Mouse (Mus musculus) forebrain, embryonic 12.5 days (tissue): ENCODE results near the gene Sgk2. TPM values are rescaled to one million over a fixed set of nuclear protein-coding genes. Genes with fewer than 3 reads are reported as not detected.

Source experiments
- ATAC-seq: fragments of 200-750 bp; cut with Nextera tagmentation; 2 replicates; pipeline ENCODE4 v1.8.0; 2017; ENCODE audit warnings: moderate TSS enrichment; ENCODE audit not compliant: low FRiP score
- H3K27ac ChIP-seq: fragments of 300-500 bp; sonication (generic); 2 replicates; pipeline ENCODE4 v1.5.1; 2016; ENCODE audit warnings: mild to moderate bottlenecking
- H3K27me3 ChIP-seq: fragments of 300-500 bp; sonication (generic); 2 replicates; pipeline ENCODE4 v1.6.1; 2016; ENCODE audit warnings: mild to moderate bottlenecking
- H3K36me3 ChIP-seq: fragments of 300-500 bp; sonication (generic); replicated peaks from 2 replicates; pipeline ENCODE4 v1.6.1; 2016; ENCODE audit warnings: mild to moderate bottlenecking
- H3K4me1 ChIP-seq: fragments of 300-500 bp; sonication (generic); 2 replicates; pipeline ENCODE4 v1.6.1; 2016
- H3K4me2 ChIP-seq: fragments of 300-500 bp; sonication (generic); 2 replicates; pipeline ENCODE4 v1.6.1; 2016; ENCODE audit warnings: mild to moderate bottlenecking, moderate library complexity
- H3K4me3 ChIP-seq: fragments of 300-500 bp; sonication (generic); replicated peaks from 2 replicates; pipeline ENCODE4 v1.5.1; 2016; ENCODE audit warnings: mild to moderate bottlenecking
- H3K9ac ChIP-seq: fragments of 300-500 bp; sonication (generic); 2 replicates; pipeline ENCODE4 v1.6.1; 2016; ENCODE audit warnings: mild to moderate bottlenecking
- H3K9me3 ChIP-seq: fragments of 300-500 bp; sonication (generic); 2 replicates; pipeline ENCODE4 v1.6.1; 2016
- WGBS: fragments of 180-500 bp; shearing (Covaris S2); methylation state at CpG from one replicate; pipeline ENCODE4 v1.1.7; 2016; 5-methylcytosine and 5-hydroxymethylcytosine counted together
- polyA plus RNA-seq: library from polyadenylated mRNA; unstranded; fragments of >200 nt; fragmentation: Nextera tagmentation; extraction: Ambion mirVana; gene quantifications from 2 replicates; pipeline ENCODE4 v1.2.1, GENCODE M21; 2016

Sgk2 gene
- polyA plus RNA-seq, 1 experiment from 2014 or later: not detected

DNA sequence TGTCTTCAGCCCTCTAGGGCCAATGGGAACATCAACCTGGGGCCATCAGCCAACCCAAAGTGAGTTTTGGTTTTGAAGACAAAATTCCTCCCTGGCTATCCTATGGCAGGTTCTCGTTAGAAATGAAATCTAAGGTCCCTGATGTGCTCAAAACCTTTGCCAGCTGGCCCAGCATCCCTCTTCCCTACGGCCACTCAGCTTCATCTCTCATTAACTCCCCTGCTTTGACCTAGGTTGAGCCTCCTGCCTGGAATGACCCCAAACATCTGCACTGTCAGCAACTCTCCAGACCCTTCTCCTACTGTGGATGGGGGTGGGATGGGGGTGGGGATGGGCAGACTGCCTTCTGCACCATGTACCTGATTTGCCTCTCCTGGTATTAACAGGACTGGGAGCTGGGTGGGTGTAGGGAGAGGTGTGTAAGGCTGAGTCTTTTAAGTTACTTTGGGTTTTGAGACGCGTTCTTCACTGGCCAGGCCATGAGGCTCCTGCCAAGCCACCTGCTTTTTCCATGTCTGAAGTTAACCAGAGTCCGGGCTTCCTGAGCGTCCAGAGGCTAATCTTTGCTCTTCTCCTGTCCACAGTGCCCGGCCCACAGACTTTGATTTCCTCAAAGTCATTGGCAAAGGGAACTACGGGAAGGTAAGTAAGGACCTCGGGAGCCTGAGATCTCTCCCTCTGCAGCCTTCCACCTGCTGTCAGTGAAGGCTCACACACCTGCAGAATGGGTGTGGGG lies 6.9 kb downstream of the Sgk2 start:
- WGBS: 82% methylated on average over 9 of the region's 9 CpGs
- no peaks in the 10 kb centered on the region for H3K9me3 ChIP-seq
- ATAC-seq: no peak

DNA sequence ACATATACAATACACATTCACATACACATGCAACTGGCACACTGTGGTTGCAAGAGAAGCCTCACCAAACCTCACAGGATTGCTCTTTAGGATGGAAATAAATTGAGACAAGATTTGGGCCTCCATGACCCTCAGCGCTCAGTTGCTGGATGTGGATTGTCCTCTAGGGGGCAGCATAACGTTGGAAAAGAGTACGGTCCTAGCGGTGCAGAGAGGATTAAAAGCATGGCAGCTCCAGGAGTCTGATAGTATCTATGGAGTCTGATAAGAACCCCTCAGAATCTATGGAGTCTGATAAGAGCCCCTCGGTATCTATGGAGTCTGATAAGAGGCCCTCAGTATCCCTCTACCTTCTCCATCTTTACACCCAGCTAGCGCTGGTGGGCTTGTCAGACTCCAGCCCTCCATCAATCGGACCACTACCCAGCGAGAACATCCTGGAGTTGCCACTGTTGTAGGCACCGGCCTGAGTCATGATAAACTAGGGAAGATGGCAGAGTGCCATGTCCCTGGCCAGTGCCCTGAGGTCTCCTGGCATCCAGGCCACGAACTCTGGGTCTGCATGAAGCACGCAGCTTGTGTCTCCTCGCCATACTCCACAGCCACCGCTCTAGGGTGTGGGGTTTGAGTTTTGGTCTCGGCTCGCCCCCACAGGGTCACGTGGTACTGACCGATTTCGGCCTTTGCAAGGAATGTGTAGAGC lies 11.5 kb downstream of the Sgk2 start:
- Histone ChIP-seq H3K4me2 (peak overlapping the region; percentile 25), H3K27me3 (0 out of 2 replicates have a peak, but pooled peaks cover 6% of the 10 kb centered on the region), H3K9me3 (no peaks in the 10 kb centered on the region), H3K4me3 (0 out of 2 replicates have a peak overlapping the region, but pooled peaks have one; percentile 3), H3K36me3 (no peaks in the 10 kb centered on the region), H3K9ac (no peak overlapping the region), H3K27ac (no peak overlapping the region), H3K4me1 (peaks cover 4% of the 10 kb centered on the region; the same call in 1 of the 2 replicates)
- ATAC-seq: peak; percentile 64; the same call in 1 of the 2 replicates
- WGBS: 35% methylated on average over 18 of the region's 18 CpGs

More for the DNA sequence above, 6.9 kb downstream of the Sgk2 start:
- Histone ChIP-seq H3K27ac (no peak overlapping the region), H3K4me1 (peaks cover 4% of the 10 kb centered on the region; the same call in 1 of the 2 replicates), H3K9ac (no peak overlapping the region), H3K4me2 (no peak overlapping the region), H3K4me3 (no peak overlapping the region), H3K36me3 (no peaks in the 10 kb centered on the region), H3K27me3 (peaks cover 3% of the 10 kb centered on the region; the same call in 1 of the 2 replicates)

DNA sequence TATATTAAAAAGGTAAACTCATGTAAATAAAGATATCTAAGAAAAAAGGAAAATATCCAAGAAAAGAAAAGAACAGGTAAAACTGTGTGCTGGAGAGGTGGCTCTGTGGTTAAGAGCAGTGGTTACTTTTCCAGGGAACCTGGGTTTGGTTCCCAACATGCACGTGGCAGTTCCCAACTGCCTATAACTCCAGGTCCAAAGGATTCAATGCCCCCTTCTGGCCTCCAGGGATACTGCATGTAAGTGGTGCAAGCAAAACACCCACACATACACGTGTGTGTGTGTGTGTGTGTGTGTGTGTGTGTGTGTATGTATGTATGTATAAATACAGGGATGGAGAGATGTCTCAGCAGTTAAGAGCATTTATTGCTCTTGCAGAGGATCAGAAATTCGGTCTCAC lies 12.6 kb downstream of the Sgk2 start:
- Histone ChIP-seq H3K9ac (no peak overlapping the region), H3K27ac (no peak overlapping the region), H3K4me2 (no peak overlapping the region), H3K27me3 (0 out of 2 replicates have a peak, but pooled peaks cover 11% of the 10 kb centered on the region), H3K4me1 (peaks cover 4% of the 10 kb centered on the region; the same call in 1 of the 2 replicates), H3K4me3 (no peak overlapping the region), H3K36me3 (no peaks in the 10 kb centered on the region), H3K9me3 (no peaks in the 10 kb centered on the region)
- WGBS: 29% methylated on average over 3 of the region's 3 CpGs
- no peak for ATAC-seq

DNA sequence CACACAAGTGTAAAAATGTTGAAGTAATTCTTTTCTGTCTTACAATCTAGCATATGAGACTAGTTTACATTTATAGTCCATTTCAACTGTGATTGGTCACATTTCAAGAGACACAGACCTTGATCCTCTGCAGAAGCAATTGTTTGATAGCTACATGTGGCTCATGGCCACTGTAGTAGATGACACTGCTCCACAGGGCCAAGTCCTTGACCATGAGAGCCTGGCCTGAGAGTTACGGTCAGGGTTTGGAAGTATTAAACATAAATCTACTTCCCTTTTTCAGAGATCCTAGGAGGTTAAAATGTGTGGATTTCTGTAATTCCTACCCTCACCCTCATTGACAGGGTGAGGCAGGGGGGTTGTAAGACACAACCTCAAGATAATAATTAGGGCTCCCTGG lies 13.9 kb downstream of the Sgk2 start:
- Histone ChIP-seq H3K27ac (no peak overlapping the region), H3K4me2 (no peak overlapping the region), H3K27me3 (0 out of 2 replicates have a peak, but pooled peaks cover 11% of the 10 kb centered on the region), H3K9me3 (no peaks in the 10 kb centered on the region), H3K36me3 (no peaks in the 10 kb centered on the region), H3K4me3 (no peak overlapping the region), H3K4me1 (peaks cover 4% of the 10 kb centered on the region; the same call in 1 of the 2 replicates), H3K9ac (no peak overlapping the region)
- no peak for ATAC-seq
- 98% methylated on average over 1 of the region's 1 CpGs for WGBS

DNA sequence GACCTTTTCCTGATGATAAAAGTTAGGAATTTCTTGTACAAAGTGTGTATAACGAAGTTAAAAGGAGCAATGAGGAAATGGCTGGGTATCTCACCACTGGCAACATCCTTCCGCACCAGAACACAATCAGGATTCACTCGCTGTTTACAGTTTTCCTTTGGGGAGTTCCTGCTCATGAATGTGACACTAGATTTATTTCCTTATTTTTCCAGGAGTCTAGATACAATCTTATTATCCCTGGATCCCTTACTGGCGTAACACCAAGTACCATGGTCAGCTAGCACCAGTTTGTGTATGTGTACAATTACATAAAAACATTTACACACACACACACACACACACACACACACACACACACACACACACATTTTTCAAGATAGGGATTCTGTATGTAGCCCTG lies 20.2 kb downstream of the Sgk2 start:
- no peak overlapping the region for H3K4me2 ChIP-seq
- H3K4me3 ChIP-seq: no peak overlapping the region
- 87% methylated on average over 4 of the region's 4 CpGs for WGBS
- no peak for ATAC-seq
- H3K36me3 ChIP-seq: no peaks in the 10 kb centered on the region
- no peaks in the 10 kb centered on the region for H3K9me3 ChIP-seq
- 0 out of 2 replicates have a peak, but pooled peaks cover 9% of the 10 kb centered on the region for H3K27me3 ChIP-seq
- no peaks in the 10 kb centered on the region for H3K4me1 ChIP-seq
- H3K27ac ChIP-seq: no peak overlapping the region
- H3K9ac ChIP-seq: no peak overlapping the region

DNA sequence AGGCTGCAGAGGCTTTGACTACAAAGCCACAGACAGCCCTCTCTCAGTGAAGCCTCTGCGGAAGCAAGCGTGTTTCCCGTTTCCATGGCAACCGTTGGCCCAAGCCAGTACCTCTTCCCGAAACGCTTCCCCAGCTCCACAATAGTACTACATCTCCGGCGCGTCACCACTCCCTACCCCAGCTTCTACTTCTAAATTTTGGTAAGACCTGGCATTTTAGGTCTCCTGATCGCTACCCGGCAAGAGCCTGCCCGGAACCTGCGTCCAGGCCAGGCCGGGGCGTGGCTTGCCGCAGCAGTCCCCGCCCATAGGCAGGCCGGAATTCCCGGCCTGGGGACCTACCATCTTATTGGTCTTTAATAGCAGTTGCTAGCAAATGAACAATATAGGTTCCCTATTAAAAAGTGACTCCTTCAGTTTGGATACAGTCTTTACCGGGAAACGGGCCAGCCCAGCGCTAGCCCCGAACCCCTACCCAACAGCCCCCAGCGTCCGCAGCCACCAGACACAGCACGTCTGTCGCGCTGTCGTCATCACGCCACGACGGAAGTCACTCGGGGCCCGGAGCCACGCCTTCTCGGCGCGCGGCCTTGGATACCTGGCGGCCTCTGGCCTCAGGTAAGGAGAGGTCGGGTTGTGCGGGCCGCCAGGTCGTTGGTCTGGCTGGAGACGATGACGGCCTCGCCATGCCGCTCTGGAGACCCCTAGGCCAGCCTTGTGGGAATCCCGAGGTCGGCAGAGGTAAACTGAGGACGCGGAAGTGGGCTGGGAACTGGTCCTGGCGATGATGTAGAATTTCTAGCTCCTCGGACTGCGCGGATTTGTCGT lies 30.0 kb downstream of the Sgk2 start, which contains the start of gene Ift52:
Ift52 (plus strand) TSS at position 439 of the 828 bp plus-strand sequence.
- Histone ChIP-seq H3K27me3 (0 out of 2 replicates have a peak, but pooled peaks cover 4% of the 10 kb centered on the region), H3K27ac (peak within 1 kb of the TSS; percentile 70; the same call in 1 of the 2 replicates)
- ATAC-seq: peak; percentile 96

DNA sequence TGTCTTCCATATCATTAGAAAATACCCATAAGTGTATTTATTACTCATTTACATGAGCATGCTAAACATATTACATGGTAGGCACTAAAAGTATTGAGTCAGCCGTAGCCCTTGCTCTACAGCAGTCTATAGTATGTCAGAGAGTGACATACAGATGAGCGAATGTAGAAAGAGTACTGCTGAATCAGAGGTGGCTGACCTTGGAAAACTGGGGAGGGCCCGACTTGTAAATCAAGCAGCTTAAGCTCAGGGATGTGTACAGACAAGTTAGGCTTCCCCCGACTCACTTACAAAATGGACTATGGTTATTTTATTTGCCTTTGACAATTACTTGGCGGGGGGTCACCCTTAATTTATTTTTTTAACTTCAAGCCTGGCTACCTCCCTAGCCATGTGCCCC lies 44.2 kb downstream of the Sgk2 start:
- Histone ChIP-seq H3K36me3 (peaks cover 85% of the 10 kb centered on the region), H3K4me2 (no peak overlapping the region)
- no peak for ATAC-seq

More for the DNA sequence above, 30.0 kb downstream of the Sgk2 start, which contains the start of gene Ift52:
- Histone ChIP-seq H3K36me3 (no peaks in the 10 kb centered on the region), H3K4me2 (peak within 1 kb of the TSS; percentile 58), H3K9me3 (no peaks in the 10 kb centered on the region), H3K4me1 (peaks cover 11% of the 10 kb centered on the region), H3K4me3 (peak within 1 kb of the TSS; percentile 65), H3K9ac (peak within 1 kb of the TSS; percentile 65)
- WGBS: under 1% methylated on average over 57 of the region's 57 CpGs

DNA sequence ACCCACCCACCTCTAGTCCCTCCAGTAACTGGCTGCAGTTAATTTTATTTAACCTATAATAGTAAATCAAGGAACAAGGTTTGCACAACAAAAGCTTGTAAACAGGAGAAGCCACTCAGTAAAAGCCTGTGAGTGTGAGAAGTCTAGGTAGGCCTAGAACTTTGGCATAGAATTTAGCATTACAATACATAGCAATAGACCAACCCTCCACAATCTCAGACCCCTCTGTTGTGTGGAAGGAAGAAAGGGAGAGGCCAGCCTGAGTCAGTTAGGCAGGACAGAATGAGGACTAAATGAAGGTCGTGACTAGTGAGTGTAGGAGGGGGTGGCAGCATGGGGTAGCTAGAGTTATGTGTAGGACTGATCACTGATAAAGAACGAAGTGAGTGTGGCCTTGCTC lies 44.6 kb downstream of the Sgk2 start:
- no peak for ATAC-seq
- H3K27me3 ChIP-seq: no peaks in the 10 kb centered on the region
- H3K4me2 ChIP-seq: no peak overlapping the region
- WGBS: 82% methylated on average over 2 of the region's 2 CpGs
- no peak overlapping the region for H3K9ac ChIP-seq
- H3K4me3 ChIP-seq: no peak overlapping the region
- H3K36me3 ChIP-seq: peaks cover 85% of the 10 kb centered on the region
- H3K9me3 ChIP-seq: no peaks in the 10 kb centered on the region
- H3K4me1 ChIP-seq: no peaks in the 10 kb centered on the region
- H3K27ac ChIP-seq: no peak overlapping the region

More for the DNA sequence above, 44.2 kb downstream of the Sgk2 start:
- Histone ChIP-seq H3K27ac (no peak overlapping the region), H3K4me1 (no peaks in the 10 kb centered on the region), H3K4me3 (no peak overlapping the region), H3K9me3 (no peaks in the 10 kb centered on the region), H3K9ac (no peak overlapping the region), H3K27me3 (no peaks in the 10 kb centered on the region)
- 96% methylated on average over 5 of the region's 5 CpGs for WGBS

DNA sequence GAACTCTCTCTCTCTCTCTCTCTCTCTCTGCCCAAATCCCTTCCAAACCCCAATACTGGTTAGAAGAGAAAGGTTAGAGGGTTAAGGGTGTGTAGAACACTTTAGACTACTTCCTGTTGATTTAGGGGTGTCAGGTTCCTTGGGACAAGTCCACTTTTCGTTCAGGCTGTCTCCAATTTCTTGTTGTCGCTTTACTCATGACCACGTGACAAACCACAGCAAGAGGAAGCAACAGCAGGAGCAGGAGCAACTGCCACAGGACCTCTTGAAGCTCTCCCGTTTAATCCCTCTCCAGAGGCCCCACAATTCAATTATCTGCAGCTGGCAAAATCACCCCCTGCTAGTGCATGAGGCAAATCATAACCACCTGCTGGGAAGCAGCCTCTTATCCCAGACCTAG lies 45.5 kb downstream of the Sgk2 start:
- Histone ChIP-seq H3K9me3 (no peaks in the 10 kb centered on the region), H3K9ac (no peak overlapping the region), H3K4me2 (no peak overlapping the region), H3K36me3 (peaks cover 86% of the 10 kb centered on the region), H3K4me1 (no peaks in the 10 kb centered on the region), H3K27me3 (no peaks in the 10 kb centered on the region), H3K27ac (no peak overlapping the region), H3K4me3 (no peak overlapping the region)
- 36% methylated on average over 4 of the region's 4 CpGs for WGBS
- no peak for ATAC-seq

DNA sequence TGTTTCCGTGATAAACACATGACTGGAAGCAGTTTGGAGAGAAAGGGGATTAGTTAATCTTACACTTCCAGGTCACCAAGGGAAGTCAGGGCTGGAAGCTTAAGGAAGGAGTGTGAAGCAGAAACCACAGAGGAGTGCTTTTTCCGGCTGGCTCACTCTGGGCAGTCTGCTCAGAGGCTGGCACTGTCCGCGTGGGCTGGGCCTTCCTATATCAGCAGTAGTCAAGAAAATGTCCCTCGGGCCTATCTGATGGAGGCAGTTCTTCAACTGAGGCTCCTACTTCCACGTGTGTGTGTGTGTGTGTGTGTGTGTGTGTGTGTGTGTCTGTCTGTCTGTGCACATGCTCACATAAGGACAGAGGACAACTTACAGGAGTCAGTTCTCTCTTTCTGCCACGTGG lies 52.8 kb downstream of the Sgk2 start:
- H3K4me3 ChIP-seq: no peak overlapping the region
- no peaks in the 10 kb centered on the region for H3K9me3 ChIP-seq
- no peak for ATAC-seq
- H3K27me3 ChIP-seq: no peaks in the 10 kb centered on the region
- H3K4me2 ChIP-seq: no peak overlapping the region
- 91% methylated on average over 7 of the region's 7 CpGs for WGBS
- no peaks in the 10 kb centered on the region for H3K4me1 ChIP-seq
- no peak overlapping the region for H3K9ac ChIP-seq
- H3K36me3 ChIP-seq: peaks cover 86% of the 10 kb centered on the region
- no peak overlapping the region for H3K27ac ChIP-seq

DNA sequence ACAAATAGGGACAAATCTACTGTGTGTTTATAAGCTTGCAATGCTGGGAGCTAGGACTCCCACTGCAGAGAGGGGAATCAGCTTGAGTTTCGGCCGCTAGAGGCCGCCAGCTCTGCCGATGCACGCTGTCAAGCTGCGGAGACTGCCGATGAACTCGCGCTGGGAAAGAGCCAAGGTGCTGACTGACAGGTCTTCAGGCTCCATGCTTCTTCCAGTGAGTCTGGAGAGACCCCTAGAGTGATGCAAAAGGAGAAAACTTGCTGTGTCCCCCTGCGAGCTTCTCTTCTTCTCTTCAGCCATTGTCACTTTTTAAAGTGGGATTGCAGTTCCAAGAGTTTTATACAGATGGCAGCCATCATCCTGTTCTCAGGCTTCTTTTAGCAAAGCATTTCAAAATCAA lies 61.0 kb downstream of the Sgk2 start:
- no peaks in the 10 kb centered on the region for H3K9me3 ChIP-seq
- H3K27me3 ChIP-seq: no peaks in the 10 kb centered on the region
- no peak overlapping the region for H3K27ac ChIP-seq
- 0 out of 2 replicates have a peak, but pooled peaks have one; percentile 39 for ATAC-seq
- no peak overlapping the region for H3K4me3 ChIP-seq
- H3K4me2 ChIP-seq: peak overlapping the region; percentile 36
- H3K4me1 ChIP-seq: 0 out of 2 replicates have a peak, but pooled peaks cover 2% of the 10 kb centered on the region
- peaks cover 40% of the 10 kb centered on the region for H3K36me3 ChIP-seq
- 4% methylated on average over 10 of the region's 10 CpGs for WGBS
- H3K9ac ChIP-seq: no peak overlapping the region

DNA sequence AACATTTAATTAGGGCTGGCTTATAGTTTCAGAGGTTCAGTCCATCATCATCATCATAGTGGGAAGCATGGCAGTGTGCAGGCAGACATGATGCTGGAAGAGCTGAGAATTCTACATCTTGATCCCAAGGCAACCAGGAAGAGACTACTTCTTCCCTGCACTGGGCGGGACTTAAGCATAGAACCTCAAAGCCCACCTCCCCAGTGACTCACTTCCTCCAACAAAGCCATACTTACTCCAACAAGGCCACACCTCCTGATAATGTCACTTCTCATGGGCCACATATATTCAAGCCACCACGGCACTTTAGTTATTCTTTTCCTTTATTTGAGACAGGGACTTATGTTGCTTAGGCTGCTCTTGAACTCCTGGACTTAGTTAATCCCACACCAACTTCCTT lies 62.0 kb downstream of the Sgk2 start:
- Histone ChIP-seq H3K9me3 (no peaks in the 10 kb centered on the region), H3K4me2 (no peak overlapping the region), H3K27me3 (no peaks in the 10 kb centered on the region), H3K27ac (no peak overlapping the region), H3K4me3 (no peak overlapping the region), H3K36me3 (peaks cover 32% of the 10 kb centered on the region), H3K4me1 (peaks cover 9% of the 10 kb centered on the region), H3K9ac (no peak overlapping the region)
- WGBS: 86% methylated on average over 2 of the region's 2 CpGs
- ATAC-seq: no peak
